Mouse (Mus musculus): ENCODE data around the gene Apba1. TPM values are rescaled to one million over a fixed set of nuclear protein-coding genes. Genes with fewer than 3 reads are reported as not detected.

Apba1 gene
- total RNA-seq, 2 experiments from 2014 or later: 0.74 to 1.7 TPM

GRCm38 (mm10) chr19:23816762-23817161, 58.1 kb downstream of the Apba1 start:
- DNase-seq: no peak
- H3K4me3 ChIP-seq: no peak overlapping the region
- no peak overlapping the region for H3K27ac ChIP-seq
- no peak for TF ChIP-seq CTCF (IDR thresholded peaks at IDR 0.05)
- intact Hi-C loops (cut with DNase I): no loop called here

GRCm38 (mm10) chr19:23817196-23817595, 58.5 kb downstream of the Apba1 start:
- intact Hi-C loops (cut with DNase I): no loop called here
- Histone ChIP-seq H3K27ac (no peak overlapping the region), H3K4me3 (no peak overlapping the region)
- TF ChIP-seq CTCF (IDR thresholded peaks at IDR 0.05): no peak
- no peak for DNase-seq

GRCm38 (mm10) chr19:23819882-23820281, 61.2 kb downstream of the Apba1 start:
- Histone ChIP-seq H3K27ac (no peak overlapping the region), H3K4me3 (no peak overlapping the region)
- DNase-seq: no peak
- no peak for TF ChIP-seq CTCF (IDR thresholded peaks at IDR 0.05)
- intact Hi-C loops (cut with DNase I): no loop called here

- intact Hi-C loops (cut with DNase I): no loop called here
- TF ChIP-seq CTCF (IDR thresholded peaks at IDR 0.05): no peak
- no peak for DNase-seq
- Histone ChIP-seq H3K4me3 (no peak overlapping the region), H3K27ac (no peak overlapping the region)
These were observed 63.8 kb downstream of the Apba1 start for GRCm38 (mm10) chr19:23822497-23822896.

- Histone ChIP-seq H3K27ac (no peak overlapping the region), H3K4me3 (no peak overlapping the region)
- intact Hi-C loops (cut with DNase I): no loop called here
- no peak for DNase-seq
- no peak for TF ChIP-seq CTCF (IDR thresholded peaks at IDR 0.05)
These were observed 64.8 kb downstream of the Apba1 start for GRCm38 (mm10) chr19:23823533-23823932.

- TF ChIP-seq CTCF (IDR thresholded peaks at IDR 0.05): no peak
- Histone ChIP-seq H3K27ac (no peak overlapping the region), H3K4me3 (no peak overlapping the region)
- no peak for DNase-seq
- intact Hi-C loops (cut with DNase I): no loop called here
These were observed 67.6 kb downstream of the Apba1 start for GRCm38 (mm10) chr19:23826251-23826650.

GRCm38 (mm10) chr19:23830761-23831160, 72.1 kb downstream of the Apba1 start:
- intact Hi-C loops (cut with DNase I): no loop called here
- TF ChIP-seq CTCF (IDR thresholded peaks at IDR 0.05): no peak
- Histone ChIP-seq H3K27ac (no peak overlapping the region), H3K4me3 (no peak overlapping the region)
- DNase-seq: no peak

GRCm38 (mm10) chr19:23833685-23834682, 75.3 kb downstream of the Apba1 start:
- no peak for TF ChIP-seq CTCF (IDR thresholded peaks at IDR 0.05)
- DNase-seq: peak; percentile 54
- Histone ChIP-seq H3K4me3 (no peak overlapping the region), H3K27ac (no peak overlapping the region)
- intact Hi-C loops (cut with DNase I): no loop called here

- Histone ChIP-seq H3K4me3 (no peak overlapping the region), H3K27ac (no peak overlapping the region)
- DNase-seq: no peak
- intact Hi-C loops (cut with DNase I): no loop called here
- no peak for TF ChIP-seq CTCF (IDR thresholded peaks at IDR 0.05)
These were observed 76.0 kb downstream of the Apba1 start for GRCm38 (mm10) chr19:23834721-23835120.

GRCm38 (mm10) chr19:23855832-23856231, 97.1 kb downstream of the Apba1 start:
- no peak overlapping the region for H3K27ac ChIP-seq
- no peak for TF ChIP-seq CTCF (IDR thresholded peaks at IDR 0.05)
- DNase-seq: no peak
- intact Hi-C loops (cut with DNase I): no loop called here
- H3K4me3 ChIP-seq: no peak overlapping the region

GRCm38 (mm10) chr19:23858091-23858490, 99.4 kb downstream of the Apba1 start:
- intact Hi-C loops (cut with DNase I): no loop called here
- TF ChIP-seq CTCF (IDR thresholded peaks at IDR 0.05): no peak
- no peak overlapping the region for H3K4me3 ChIP-seq
- no peak for DNase-seq
- no peak overlapping the region for H3K27ac ChIP-seq

- intact Hi-C loops (cut with DNase I): no loop called here
- Histone ChIP-seq H3K27ac (no peak overlapping the region), H3K4me3 (no peak overlapping the region)
These were observed 100.1 kb downstream of the Apba1 start for GRCm38 (mm10) chr19:23858781-23859180.

GRCm38 (mm10) chr19:23860151-23860820, 101.6 kb downstream of the Apba1 start:
- H3K4me3 ChIP-seq: no peak overlapping the region
- no peak overlapping the region for H3K27ac ChIP-seq
- intact Hi-C loops (cut with DNase I): loop anchor here (10.0 kb wide), 1 partner anchor 415 kb away; no protein-coding TSS in a partner anchor
- peak; percentile 58 for DNase-seq
- TF ChIP-seq CTCF (IDR thresholded peaks at IDR 0.05): peak; percentile 86

More at GRCm38 (mm10) chr19:23858781-23859180, 100.1 kb downstream of the Apba1 start:
- no peak for DNase-seq
- TF ChIP-seq CTCF (IDR thresholded peaks at IDR 0.05): no peak

Data from gastrocnemius, adult 2 months (tissue).